Mouse (Mus musculus) testis, adult 2 months (tissue): ENCODE results near the gene Tgfbr1.

Experiments used
- CTCF ChIP-seq: fragments of 200-500 bp; IDR thresholded peaks from 2 replicates; pipeline ENCODE4 v1.5.1; 2012; ENCODE audit warnings: low read depth, mild to moderate bottlenecking, inconsistent platforms, low read length, moderate library complexity; ENCODE audit not compliant: control insufficient read depth, insufficient read depth, insufficient replicate concordance
- POLR2A ChIP-seq: fragments of 200-500 bp; IDR thresholded peaks from 2 replicates; pipeline ENCODE4 v1.6.1; 2012; ENCODE audit warnings: low read depth, mild to moderate bottlenecking, inconsistent platforms, low read length, moderate library complexity; ENCODE audit not compliant: control insufficient read depth

GRCm38 (mm10) chr4:47327782-47328181 lies 25.2 kb upstream of the Tgfbr1 start:
- TF ChIP-seq POLR2A (no peak), CTCF (no peak)
